Comparison of ENCODE assay signal across 16 mouse cellular contexts in genomic region chr3:52414017-52414416, GRCm38 (mm10).
DNase-seq lines count a peak whose midpoint lies in the region; ATAC-seq and TF ChIP-seq lines count a peak whose summit lies in the region.
"Had no signal": no experiment of that assay in that cellular context is flagged by ENCODE, and none has a peak within 500 bp of the region (broad histone marks: within the 10 kb centered on the region; RNA-seq: fewer than 3 reads in every experiment).

No protein-coding gene starts in this region.

- no peak overlapping the region for H3K27ac ChIP-seq in forebrain, embryonic 11.5 days (ENCODE audit: low read depth, low read length)
- H3K27ac ChIP-seq in forebrain, postnatal 0 days (ENCODE audit: low read depth, low read length), result no peak overlapping the region
- no peak overlapping the region for H3K27ac ChIP-seq in kidney, adult 2 months (ENCODE audit: insufficient read depth, low read depth, low read length)
- no peak overlapping the region for H3K27ac ChIP-seq in kidney, embryonic 14.5 days (ENCODE audit: low read depth, low read length)
- no peak overlapping the region for H3K27ac ChIP-seq in neural tube, embryonic 14.5 days (ENCODE audit: low read depth, low read length)
- H3K27ac ChIP-seq: embryonic facial prominence, embryonic 12.5 days; liver, embryonic 14.5 days; neural tube, embryonic 12.5 days had no signal

- no peak overlapping the region for H3K4me2 ChIP-seq in forebrain, embryonic 11.5 days (ENCODE audit: low read depth, low read length, severe bottlenecking)
- no peak overlapping the region for H3K4me2 ChIP-seq in forebrain, postnatal 0 days (ENCODE audit: low read depth)
- H3K4me2 ChIP-seq in kidney, embryonic 14.5 days (replicated peaks; ENCODE audit: low read depth, low read length), result no peak overlapping the region
- no peak overlapping the region for H3K4me2 ChIP-seq in neural tube, embryonic 14.5 days (ENCODE audit: low read depth, low read length)
- H3K4me2 ChIP-seq: embryonic facial prominence, embryonic 12.5 days had no signal

- TF ChIP-seq CTCF in forebrain, postnatal 0 days (IDR thresholded peaks at IDR 0.05; ENCODE audit: low read depth), result no peak
- TF ChIP-seq CTCF in kidney, adult 2 months (conservative IDR thresholded peaks at IDR 0.05; ENCODE audit: insufficient read depth, insufficient read length, low read depth, low read length), result no peak

- no peaks in the 10 kb centered on the region for H3K36me3 ChIP-seq in forebrain, embryonic 11.5 days (ENCODE audit: control insufficient read depth, insufficient read depth, low read length)
- no peaks in the 10 kb centered on the region for H3K36me3 ChIP-seq in forebrain, postnatal 0 days (ENCODE audit: insufficient read depth)
- H3K36me3 ChIP-seq in kidney, adult 2 months (ENCODE audit: control insufficient read depth, insufficient read depth, low read length), result no peaks in the 10 kb centered on the region
- H3K36me3 ChIP-seq in kidney, embryonic 14.5 days (ENCODE audit: control insufficient read depth, insufficient read depth, low read length), result no peaks in the 10 kb centered on the region
- no peaks in the 10 kb centered on the region for H3K36me3 ChIP-seq in neural tube, embryonic 14.5 days (ENCODE audit: control insufficient read depth, insufficient read depth, low read length)
- H3K36me3 ChIP-seq: embryonic facial prominence, embryonic 12.5 days; hindbrain, embryonic 10.5 days; neural tube, embryonic 12.5 days had no signal

- peaks cover 8% of the 10 kb centered on the region for H3K4me1 ChIP-seq in forebrain, embryonic 11.5 days (replicated peaks; ENCODE audit: control insufficient read depth, insufficient read depth, low read length)
- no peaks in the 10 kb centered on the region for H3K4me1 ChIP-seq in forebrain, postnatal 0 days (ENCODE audit: insufficient read depth)
- no peaks in the 10 kb centered on the region for H3K4me1 ChIP-seq in kidney, adult 2 months (ENCODE audit: control insufficient read depth, insufficient read depth, low read length)
- H3K4me1 ChIP-seq in kidney, embryonic 14.5 days (ENCODE audit: control insufficient read depth, insufficient read depth, low read length), result peaks cover 22% of the 10 kb centered on the region
- H3K4me1 ChIP-seq in neural tube, embryonic 14.5 days (ENCODE audit: control insufficient read depth, insufficient read depth, low read length), result no peaks in the 10 kb centered on the region; the same call in 1 of the 2 replicates
- H3K4me1 ChIP-seq: megakaryocyte, embryonic 14.5 days had no signal

- WGBS in forebrain, embryonic 11.5 days, result 38% methylated on average over 6 of the region's 6 CpGs
- WGBS in forebrain, postnatal 0 days, result 28% methylated on average over 6 of the region's 6 CpGs
- WGBS in kidney, adult 2 months, result 40% methylated on average over 6 of the region's 6 CpGs
- 35% methylated on average over 6 of the region's 6 CpGs for WGBS in kidney, embryonic 14.5 days
- WGBS in neural tube, embryonic 14.5 days, result 24% methylated on average over 6 of the region's 6 CpGs

- H3K4me3 ChIP-seq in forebrain, embryonic 11.5 days (ENCODE audit: low read depth, low read length), result no peak overlapping the region
- no peak overlapping the region for H3K4me3 ChIP-seq in forebrain, postnatal 0 days (ENCODE audit: low read depth, low read length)
- H3K4me3 ChIP-seq in kidney, adult 2 months (ENCODE audit: insufficient read depth, low read depth, low read length), result no peak overlapping the region
- no peak overlapping the region for H3K4me3 ChIP-seq in kidney, embryonic 14.5 days (ENCODE audit: low read length)
- H3K4me3 ChIP-seq in neural tube, embryonic 14.5 days (ENCODE audit: low read depth, low read length), result no peak overlapping the region
- H3K4me3 ChIP-seq: embryonic facial prominence, embryonic 12.5 days; megakaryocyte, embryonic 14.5 days; neural tube, embryonic 12.5 days had no signal

- peak; percentile 44 for DNase-seq in forebrain, embryonic 11.5 days (ENCODE audit: low spot score)
- DNase-seq in forebrain, postnatal 0 days, result no peak
- peak; percentile 43 for DNase-seq in kidney, adult 2 months
- DNase-seq in neural tube, embryonic 10.5 days (ENCODE audit: extremely low spot score, low spot score), result no peak
- no peak for DNase-seq in adrenal gland, adult (ENCODE audit: inconsistent age in 2 of 2, low spot score in 1 of 2)
- DNase-seq in adipocyte (ENCODE audit: low spot score), result no peak
- DNase-seq: cerebellum, adult 11 months; kidney, postnatal 4 days; thymus, postnatal 36 days had no signal

- no peak for ATAC-seq in forebrain, embryonic 11.5 days (replicated peaks; ENCODE audit: low FRiP score)
- ATAC-seq in forebrain, postnatal 0 days, result no peak
- ATAC-seq in kidney, embryonic 14.5 days (ENCODE audit: low FRiP score, low TSS enrichment), result no peak
- ATAC-seq in neural tube, embryonic 14.5 days (ENCODE audit: low read depth), result peak; percentile 44; the same call in 1 of the 2 replicates

- no peaks in the 10 kb centered on the region for H3K27me3 ChIP-seq in forebrain, embryonic 11.5 days (ENCODE audit: control insufficient read depth, insufficient read depth, low read length)
- H3K27me3 ChIP-seq in forebrain, postnatal 0 days (ENCODE audit: insufficient read depth, low read length), result no peaks in the 10 kb centered on the region; the same call in 1 of the 2 replicates
- H3K27me3 ChIP-seq in kidney, adult 2 months (replicated peaks; ENCODE audit: control insufficient read depth, insufficient read depth, low read length), result no peaks in the 10 kb centered on the region
- no peaks in the 10 kb centered on the region for H3K27me3 ChIP-seq in kidney, embryonic 14.5 days (ENCODE audit: control insufficient read depth, insufficient read depth, low read length)
- no peaks in the 10 kb centered on the region for H3K27me3 ChIP-seq in neural tube, embryonic 14.5 days (ENCODE audit: control insufficient read depth, insufficient read depth, low read length)
- H3K27me3 ChIP-seq: embryonic facial prominence, embryonic 12.5 days; neural tube, embryonic 12.5 days had no signal

- no peak for TF ChIP-seq POLR2A in kidney, adult 2 months (IDR thresholded peaks at IDR 0.05; ENCODE audit: low read depth, low read length)

- H3K9me3 ChIP-seq in forebrain, embryonic 11.5 days (ENCODE audit: control insufficient read depth, low read length), result no peaks in the 10 kb centered on the region
- H3K9me3 ChIP-seq in forebrain, postnatal 0 days (ENCODE audit: low read length), result no peaks in the 10 kb centered on the region
- no peaks in the 10 kb centered on the region for H3K9me3 ChIP-seq in kidney, embryonic 14.5 days (ENCODE audit: control insufficient read depth, low read length)
- no peaks in the 10 kb centered on the region for H3K9me3 ChIP-seq in neural tube, embryonic 14.5 days (ENCODE audit: control insufficient read depth, low read length)
- H3K9me3 ChIP-seq: embryonic facial prominence, embryonic 12.5 days; hindbrain, embryonic 10.5 days; neural tube, embryonic 12.5 days had no signal

- no peak overlapping the region for H3K9ac ChIP-seq in forebrain, embryonic 11.5 days (ENCODE audit: low read length)
- no peak overlapping the region for H3K9ac ChIP-seq in forebrain, postnatal 0 days
- H3K9ac ChIP-seq in kidney, embryonic 14.5 days (ENCODE audit: low read depth, low read length), result no peak overlapping the region
- no peak overlapping the region for H3K9ac ChIP-seq in neural tube, embryonic 14.5 days (replicated peaks; ENCODE audit: low read depth, low read length)
- H3K9ac ChIP-seq: embryonic facial prominence, embryonic 12.5 days; liver, embryonic 14.5 days; neural tube, embryonic 12.5 days had no signal

Comparison
In these comparisons a context has a peak if more than half of its experiments do, and no peak if none do; other contexts are left out.
1. DNase-seq: peak in forebrain, embryonic 11.5 days (single experiment) and kidney, adult 2 months (single experiment); none in forebrain, postnatal 0 days (single experiment), neural tube, embryonic 10.5 days (single experiment), adrenal gland, adult (0 of 2) and adipocyte (single experiment).